Comparison of ENCODE assay signal across 15 mouse cellular contexts in the genomic region with DNA sequence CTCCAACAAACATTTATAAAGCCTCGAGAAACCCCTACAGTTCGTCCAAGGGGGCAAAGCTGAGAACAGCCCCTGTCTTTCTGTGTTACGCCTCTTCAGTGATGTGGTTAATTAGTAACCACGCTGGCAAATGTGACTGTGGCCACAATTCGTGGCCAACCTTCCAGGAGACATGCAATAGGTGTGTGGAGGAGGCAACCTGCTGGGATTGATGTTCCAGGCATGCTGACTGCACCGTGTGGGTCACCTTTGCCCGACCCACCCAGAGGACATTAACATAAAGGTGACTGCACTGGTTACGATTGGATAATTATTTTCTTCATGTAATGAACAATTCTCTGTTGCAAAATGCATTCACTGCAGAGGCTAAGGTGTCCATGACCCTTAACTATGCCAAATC.
DNase-seq lines count a peak whose midpoint lies in the region; ATAC-seq and TF ChIP-seq lines count a peak whose summit lies in the region.
"Had no signal": no experiment of that assay in that cellular context is flagged by ENCODE, and none has a peak within 500 bp of the region (broad histone marks: within the 10 kb centered on the region; RNA-seq: fewer than 3 reads in every experiment).

No protein-coding gene starts in this region.

- peaks cover 2% of the 10 kb centered on the region; the same call in 1 of the 2 replicates for H3K9me3 ChIP-seq in embryonic facial prominence, embryonic 12.5 days
- H3K9me3 ChIP-seq in intestine, embryonic 16.5 days (ENCODE audit: control insufficient read depth, low read length) = peaks cover under 1% of the 10 kb centered on the region; the same call in 1 of the 2 replicates
- H3K9me3 ChIP-seq in liver, embryonic 13.5 days (replicated peaks) = no peaks in the 10 kb centered on the region
- H3K9me3 ChIP-seq: heart, embryonic 10.5 days; midbrain, embryonic 15.5 days had no signal

- no peaks in the 10 kb centered on the region for H3K27me3 ChIP-seq in embryonic facial prominence, embryonic 12.5 days
- H3K27me3 ChIP-seq in intestine, embryonic 16.5 days (replicated peaks; ENCODE audit: control insufficient read depth, insufficient read depth, low read length) = no peaks in the 10 kb centered on the region
- no peaks in the 10 kb centered on the region for H3K27me3 ChIP-seq in liver, embryonic 13.5 days
- no peaks in the 10 kb centered on the region for H3K27me3 ChIP-seq in thymus, adult 2 months (ENCODE audit: control insufficient read depth, insufficient read depth, low read length)
- H3K27me3 ChIP-seq: midbrain, embryonic 15.5 days; neural tube, embryonic 12.5 days had no signal

- no peak overlapping the region for H3K4me2 ChIP-seq in embryonic facial prominence, embryonic 12.5 days (replicated peaks)
- peak overlapping the region; percentile 30 for H3K4me2 ChIP-seq in intestine, embryonic 16.5 days (ENCODE audit: low read depth, low read length)
- H3K4me2 ChIP-seq in liver, embryonic 13.5 days = 0 out of 2 replicates have a peak overlapping the region, but pooled peaks have one; percentile 4
- H3K4me2 ChIP-seq: hindbrain, embryonic 14.5 days; midbrain, embryonic 15.5 days; neural tube, embryonic 12.5 days had no signal

- DNase-seq in kidney, postnatal 14 days = peak; percentile 75
- DNase-seq in liver, embryonic 13.5 days = no peak
- DNase-seq in thymus, adult 2 months = no peak
- DNase-seq in spleen, postnatal 14 days (ENCODE audit: low spot score in 2 of 2) = no peak
- no peak for DNase-seq in cerebellum, postnatal 10 days
- no peak for DNase-seq in left cerebral cortex, postnatal 36 days (ENCODE audit: low spot score in 2 of 2)
- DNase-seq: cerebellum, adult 9-11 months; lung, postnatal 14 days; retina, postnatal 1 day had no signal

- peaks cover 28% of the 10 kb centered on the region for H3K4me1 ChIP-seq in embryonic facial prominence, embryonic 12.5 days
- peaks cover 40% of the 10 kb centered on the region for H3K4me1 ChIP-seq in intestine, embryonic 16.5 days (ENCODE audit: control insufficient read depth, insufficient read depth, low read length)
- peaks cover 79% of the 10 kb centered on the region for H3K4me1 ChIP-seq in liver, embryonic 13.5 days (replicated peaks)
- peaks cover 5% of the 10 kb centered on the region; the same call in 1 of the 2 replicates for H3K4me1 ChIP-seq in thymus, adult 2 months (replicated peaks; ENCODE audit: control insufficient read depth, insufficient read depth, low read length)

- TF ChIP-seq CTCF in thymus, adult 2 months (IDR thresholded peaks at IDR 0.05; ENCODE audit: borderline replicate concordance, control insufficient read depth, extremely low read depth, insufficient read depth, low read length, poor library complexity) = no peak

- no peak overlapping the region for H3K4me3 ChIP-seq in embryonic facial prominence, embryonic 12.5 days
- no peak overlapping the region for H3K4me3 ChIP-seq in intestine, embryonic 16.5 days (ENCODE audit: low read length)
- no peak overlapping the region for H3K4me3 ChIP-seq in liver, embryonic 13.5 days (replicated peaks)
- no peak overlapping the region for H3K4me3 ChIP-seq in thymus, adult 2 months (ENCODE audit: control insufficient read depth, insufficient read depth, low read length)
- H3K4me3 ChIP-seq: heart, embryonic 10.5 days; midbrain, embryonic 15.5 days; neural tube, embryonic 12.5 days had no signal

- peaks cover 2% of the 10 kb centered on the region for H3K36me3 ChIP-seq in embryonic facial prominence, embryonic 12.5 days
- H3K36me3 ChIP-seq in intestine, embryonic 16.5 days (ENCODE audit: control insufficient read depth, insufficient read depth, low read length) = peaks cover 2% of the 10 kb centered on the region
- H3K36me3 ChIP-seq in liver, embryonic 13.5 days = peaks cover 50% of the 10 kb centered on the region
- peaks cover 1% of the 10 kb centered on the region for H3K36me3 ChIP-seq in thymus, adult 2 months (ENCODE audit: control insufficient read depth, insufficient read depth, low read length)
- H3K36me3 ChIP-seq: midbrain, embryonic 15.5 days had no signal

- TF ChIP-seq POLR2A in thymus, adult 2 months (IDR thresholded peaks at IDR 0.05; ENCODE audit: control insufficient read depth, extremely low read depth, insufficient read depth, low read length, poor library complexity) = no peak

- no peak for ATAC-seq in embryonic facial prominence, embryonic 12.5 days (ENCODE audit: insufficient number of reproducible peaks, insufficient read depth, low FRiP score, low TSS enrichment)
- peak; percentile 91 for ATAC-seq in intestine, embryonic 16.5 days
- ATAC-seq in liver, embryonic 13.5 days (ENCODE audit: low read depth) = peak; percentile 50
- ATAC-seq: midbrain, embryonic 15.5 days had no signal

- 75% methylated on average over 8 of the region's 8 CpGs for WGBS in embryonic facial prominence, embryonic 12.5 days
- WGBS in intestine, embryonic 16.5 days = 59% methylated on average over 8 of the region's 8 CpGs
- 70% methylated on average over 8 of the region's 8 CpGs for WGBS in liver, embryonic 13.5 days (ENCODE audit: insufficient replicate concordance)
- 64% methylated on average over 8 of the region's 8 CpGs for WGBS in thymus, adult 2 months

- intact Hi-C loops in left cerebral cortex, postnatal 36 days (cut with DNase I) = no loop called here

- peak overlapping the region; percentile 96; the same call in 1 of the 2 replicates for H3K27ac ChIP-seq in embryonic facial prominence, embryonic 12.5 days
- H3K27ac ChIP-seq in intestine, embryonic 16.5 days (ENCODE audit: low read length) = peak overlapping the region; percentile 73
- peak overlapping the region; percentile 50 for H3K27ac ChIP-seq in liver, embryonic 13.5 days
- H3K27ac ChIP-seq in thymus, adult 2 months (ENCODE audit: control insufficient read depth, insufficient read depth, low read length) = no peak overlapping the region
- H3K27ac ChIP-seq: heart, embryonic 10.5 days; hindbrain, embryonic 14.5 days; midbrain, embryonic 15.5 days; neural tube, embryonic 12.5 days had no signal

- no peak overlapping the region for H3K9ac ChIP-seq in embryonic facial prominence, embryonic 12.5 days
- no peak overlapping the region for H3K9ac ChIP-seq in intestine, embryonic 16.5 days (ENCODE audit: low read depth, low read length)
- H3K9ac ChIP-seq in liver, embryonic 13.5 days = no peak overlapping the region
- H3K9ac ChIP-seq: hindbrain, embryonic 14.5 days; midbrain, embryonic 15.5 days; neural tube, embryonic 12.5 days had no signal
